Mouse (Mus musculus) activated CD4-positive, CD25-positive, alpha-beta regulatory T cell, adult 4 months (primary cell): Measurements from ENCODE around the gene Chst4. TPM values are rescaled to one million over a fixed set of nuclear protein-coding genes. Genes with fewer than 3 reads are reported as not detected.

ENCODE experiments used
- ATAC-seq: one replicate; pipeline ENCODE4 v1.8.0; 2017
- polyA plus RNA-seq, 2 experiments: library from polyadenylated mRNA; unstranded; fragments of 100-300 nt; shearing (Covaris generic); gene quantifications; one replicate each; pipeline ENCODE4 v1.2.1; 2017

Chst4 gene
- polyA plus RNA-seq, 2 experiments from 2014 or later, result not detected

GRCm38 (mm10) chr8:110006312-110007023 lies 33.1 kb downstream of the Chst4 start:
- ATAC-seq, result no peak

- no peak for ATAC-seq
Measured at GRCm38 (mm10) chr8:110004300-110004699, 35.2 kb downstream of the Chst4 start.

GRCm38 (mm10) chr8:110002953-110003352 lies 36.6 kb downstream of the Chst4 start:
- ATAC-seq, result no peak

GRCm38 (mm10) chr8:109999974-110000373 lies 39.6 kb downstream of the Chst4 start:
- ATAC-seq, result no peak

- no peak for ATAC-seq
Measured at GRCm38 (mm10) chr8:109998066-109998465, 41.5 kb downstream of the Chst4 start.

- no peak for ATAC-seq
Measured at GRCm38 (mm10) chr8:109997381-109997780, 42.2 kb downstream of the Chst4 start.

GRCm38 (mm10) chr8:109992951-109993350 lies 46.6 kb downstream of the Chst4 start:
- no peak for ATAC-seq

- no peak for ATAC-seq
Measured at GRCm38 (mm10) chr8:109992166-109992565, 47.4 kb downstream of the Chst4 start.

- no peak for ATAC-seq
Measured at GRCm38 (mm10) chr8:109990224-109990623, 49.3 kb downstream of the Chst4 start, which contains the start of gene Tat. Tat (plus strand) TSS chr8:109990437.

GRCm38 (mm10) chr8:109989151-109989550 lies 50.4 kb downstream of the Chst4 start:
- ATAC-seq, result no peak

GRCm38 (mm10) chr8:109987776-109988175 lies 51.8 kb downstream of the Chst4 start:
- ATAC-seq, result no peak

GRCm38 (mm10) chr8:109986384-109986783 lies 53.2 kb downstream of the Chst4 start:
- no peak for ATAC-seq

GRCm38 (mm10) chr8:109983944-109984343 lies 55.6 kb downstream of the Chst4 start:
- ATAC-seq, result no peak

GRCm38 (mm10) chr8:109982386-109983105 lies 57.0 kb downstream of the Chst4 start:
- no peak for ATAC-seq

- ATAC-seq, result no peak
Measured at GRCm38 (mm10) chr8:109979339-109979738, 60.2 kb downstream of the Chst4 start.

Other genes with a start within 250 kb of the Chst4 start
- gene Phlpp2, start 171.2 kb downstream of the Chst4 start, polyA plus RNA-seq, result 1 to 10 TPM; 1.0 to 1.3 TPM
- not detected for gene Marveld3, start 77.5 kb downstream of the Chst4 start, polyA plus RNA-seq
- gene Tat, start 49.3 kb downstream of the Chst4 start, polyA plus RNA-seq, result not detected
- gene Zfp612, start 40.0 kb upstream of the Chst4 start, polyA plus RNA-seq, result 1 to 10 TPM; 1.3 to 1.7 TPM
- gene Gm21964, start 61.5 kb upstream of the Chst4 start, polyA plus RNA-seq, result not detected
- not detected for gene Gm17720, start 63.0 kb upstream of the Chst4 start, polyA plus RNA-seq
- gene Calb2, start 128.5 kb upstream of the Chst4 start, polyA plus RNA-seq, result not detected
- gene Cmtr2, start 175.9 kb upstream of the Chst4 start, polyA plus RNA-seq, result 1 to 10 TPM; 6.3 to 6.9 TPM
- under 1 TPM in 1 of 2 experiments, not detected in 1; 0.44 TPM for gene Hydin, start 227.2 kb upstream of the Chst4 start, polyA plus RNA-seq